Mouse (Mus musculus): ENCODE data around the gene Frat2. TPM values are rescaled to one million over a fixed set of nuclear protein-coding genes. Genes with fewer than 3 reads are reported as not detected.

The Frat2 gene
- polyA plus RNA-seq, 1 experiment from 2014 or later, result 5.0 TPM

DNA sequence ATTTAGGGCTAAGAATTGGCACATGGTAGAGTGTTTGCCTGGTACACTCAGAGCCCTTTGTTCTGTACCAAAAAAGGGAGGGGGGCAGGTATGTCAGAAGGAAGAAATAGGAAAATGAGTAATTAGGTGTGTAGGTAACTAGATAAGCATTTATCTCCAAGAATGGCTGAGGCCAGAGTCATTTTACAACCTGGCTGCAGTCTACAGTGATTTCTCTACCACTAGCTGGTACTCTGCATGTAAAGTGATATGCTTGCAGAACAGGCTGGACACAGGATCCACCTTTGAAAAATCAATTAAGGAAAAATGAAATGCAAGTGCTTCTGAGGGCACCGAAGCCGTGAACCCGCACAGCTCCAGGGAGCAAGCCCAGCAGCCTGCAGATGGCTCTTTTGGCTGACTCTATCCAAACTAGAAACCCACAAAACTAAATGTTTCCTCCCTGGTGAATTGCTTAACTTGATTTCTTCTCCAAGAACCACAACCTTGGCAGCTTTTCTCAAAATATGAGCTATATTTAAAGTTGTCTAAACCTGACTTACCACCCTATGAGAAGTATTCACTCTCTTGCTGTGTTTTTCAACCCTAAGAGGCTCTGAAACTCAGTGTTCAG, 51.7 kb downstream of the Frat2 start:
- H3K4me1 ChIP-seq (replicated peaks; ENCODE audit: control insufficient read depth, insufficient read depth, low read length), result peaks cover 5% of the 10 kb centered on the region
- DNase-seq (ENCODE audit: low spot score) (no peak), ATAC-seq (ENCODE audit: low FRiP score) (no peak)
- H3K36me3 ChIP-seq (ENCODE audit: control insufficient read depth, insufficient read depth, low read length), result no peaks in the 10 kb centered on the region
- no peak overlapping the region for H3K4me3 ChIP-seq (ENCODE audit: low read depth, low read length)
- H3K9ac ChIP-seq (ENCODE audit: low read depth, low read length), result no peak overlapping the region
- no peak overlapping the region for H3K27ac ChIP-seq (ENCODE audit: low read depth, low read length)
- 74% methylated on average over 3 of the region's 3 CpGs for WGBS
- H3K9me3 ChIP-seq (ENCODE audit: control insufficient read depth, low read length), result no peaks in the 10 kb centered on the region
- no peaks in the 10 kb centered on the region for H3K27me3 ChIP-seq (ENCODE audit: control insufficient read depth, insufficient read depth, low read length)
- H3K4me2 ChIP-seq (replicated peaks; ENCODE audit: low read depth, low read length), result no peak overlapping the region

Other genes with a start within 250 kb of the Frat2 start
- 13.8 and 22.8 TPM in 2 replicates for gene Slit1, start 104.5 kb downstream of the Frat2 start, polyA plus RNA-seq (2014; fragmentation: Nextera tagmentation; extraction: Ambion mirVana)
- 31.5 and 33.3 TPM in 2 replicates for gene Arhgap19, start 46.1 kb downstream of the Frat2 start, polyA plus RNA-seq (2014; fragmentation: Nextera tagmentation; extraction: Ambion mirVana)
- 11.2 and 14.4 TPM in 2 replicates for gene Frat1, start 18.2 kb downstream of the Frat2 start, polyA plus RNA-seq (2014; fragmentation: Nextera tagmentation; extraction: Ambion mirVana)
- gene Rrp12, start 48.0 kb upstream of the Frat2 start, polyA plus RNA-seq (2014; fragmentation: Nextera tagmentation; extraction: Ambion mirVana), result 11.5 and 13.8 TPM in 2 replicates
- 767 and 789 TPM in 2 replicates for gene Pgam1, start 63.8 kb upstream of the Frat2 start, polyA plus RNA-seq (2014; fragmentation: Nextera tagmentation; extraction: Ambion mirVana)
- 77.2 and 83.2 TPM in 2 replicates for gene Exosc1, start 85.3 kb upstream of the Frat2 start, polyA plus RNA-seq (2014; fragmentation: Nextera tagmentation; extraction: Ambion mirVana)
- 59.0 and 59.1 TPM in 2 replicates for gene Zdhhc16, start 85.3 kb upstream of the Frat2 start, polyA plus RNA-seq (2014; fragmentation: Nextera tagmentation; extraction: Ambion mirVana)
- 32.5 and 32.6 TPM in 2 replicates for gene Mms19, start 133.0 kb upstream of the Frat2 start, polyA plus RNA-seq (2014; fragmentation: Nextera tagmentation; extraction: Ambion mirVana)
- gene Ubtd1, start 133.6 kb upstream of the Frat2 start, polyA plus RNA-seq (2014; fragmentation: Nextera tagmentation; extraction: Ambion mirVana), result 6.5 and 7.7 TPM in 2 replicates
- not detected in 2 replicates for gene Ankrd2, start 187.9 kb upstream of the Frat2 start, polyA plus RNA-seq (2014; fragmentation: Nextera tagmentation; extraction: Ambion mirVana)
- 0.67 and 1.1 TPM in 2 replicates for gene Hoga1, start 197.5 kb upstream of the Frat2 start, polyA plus RNA-seq (2014; fragmentation: Nextera tagmentation; extraction: Ambion mirVana)
- 0.11 TPM in 1 of 2 replicates, not detected in the other for gene 4933411K16Rik, start 204.1 kb upstream of the Frat2 start, polyA plus RNA-seq (2014; fragmentation: Nextera tagmentation; extraction: Ambion mirVana)
- 75.1 and 76.1 TPM in 2 replicates for gene Morn4, start 238.2 kb upstream of the Frat2 start, polyA plus RNA-seq (2014; fragmentation: Nextera tagmentation; extraction: Ambion mirVana)
- gene Pi4k2a, start 242.3 kb upstream of the Frat2 start, polyA plus RNA-seq (2014; fragmentation: Nextera tagmentation; extraction: Ambion mirVana), result 20.9 and 23.6 TPM in 2 replicates